Mouse (Mus musculus): ENCODE results near the gene Ghr.

- TF ChIP-seq POLR2A (IDR thresholded peaks at IDR 0.05; ENCODE audit: low read depth, low read length) (no peak), CTCF (conservative IDR thresholded peaks at IDR 0.05; ENCODE audit: insufficient read depth, insufficient read length, low read depth, low read length) (no peak)
Measured at GRCm38 (mm10) chr15:3564570-3564969, 18.7 kb downstream of the Ghr start.
